Mouse (Mus musculus) CH12F3 (cell line): ENCODE results near the gene Pamr1.

Experiments
- in situ Hi-C: fragments of 300-500 bp; cut with MboI; formaldehyde crosslinking; loops from 2 replicates; pipeline ENCODE4 v1.14.3; 2020; ENCODE audit warnings: low sequenced_read_pairs

Gene Pamr1

DNA sequence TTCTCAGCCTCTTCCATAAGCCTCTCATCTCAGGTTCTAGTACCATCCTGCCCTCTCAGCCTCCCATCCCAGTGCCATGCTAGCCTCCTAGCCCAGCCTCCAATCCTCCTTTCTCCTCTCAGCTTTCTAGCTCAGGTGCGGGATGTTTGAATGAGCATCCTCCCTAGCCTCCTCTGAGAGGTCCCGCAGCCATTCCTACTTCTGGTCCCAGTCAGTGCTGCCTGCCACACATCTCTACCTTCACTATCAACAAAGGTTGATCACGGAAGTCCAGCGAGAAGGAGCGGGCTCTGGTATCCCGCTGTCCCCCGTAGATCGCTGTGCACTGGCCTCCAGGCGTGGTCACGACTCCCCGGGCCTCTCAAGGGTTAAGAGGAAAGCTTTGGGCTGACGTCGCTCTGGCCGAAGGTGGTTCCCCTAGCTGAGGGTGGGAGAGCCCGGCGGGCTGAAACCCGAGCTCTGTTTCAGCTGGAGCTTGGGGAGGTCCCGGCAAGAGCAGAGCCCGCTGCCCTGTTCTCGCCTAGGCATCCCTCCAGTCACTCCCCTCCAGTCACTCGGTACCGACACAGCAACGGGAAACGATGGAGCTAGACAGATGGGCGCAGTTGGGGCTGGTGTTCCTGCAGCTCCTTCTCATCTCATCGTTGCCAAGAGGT is at the start of gene Pamr1:
Gene Pamr1 (plus strand): TSS at position 402 of the 656 bp plus-strand sequence.
- in situ Hi-C loops = no loop called here

DNA sequence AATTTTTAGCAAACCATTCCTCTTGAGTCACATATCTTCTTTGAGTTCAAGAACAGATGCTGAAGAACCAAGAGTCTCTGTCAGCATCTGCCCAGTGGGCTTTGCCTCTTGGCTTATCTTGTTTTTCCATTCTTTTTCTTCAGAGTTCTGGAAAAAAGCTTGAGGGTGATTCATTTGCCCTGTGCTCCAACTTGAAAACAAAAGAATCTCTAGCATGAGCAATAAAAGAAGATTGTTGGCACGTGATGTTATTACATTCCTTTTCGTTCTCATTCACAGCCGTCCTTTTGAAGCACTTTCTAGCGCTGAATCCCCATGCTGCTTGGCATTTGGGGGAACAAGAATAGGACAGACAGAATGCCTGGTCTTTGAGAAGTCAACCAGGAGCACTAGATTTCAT is 42.2 kb upstream of the Pamr1 start:
- in situ Hi-C loops = no loop called here

DNA sequence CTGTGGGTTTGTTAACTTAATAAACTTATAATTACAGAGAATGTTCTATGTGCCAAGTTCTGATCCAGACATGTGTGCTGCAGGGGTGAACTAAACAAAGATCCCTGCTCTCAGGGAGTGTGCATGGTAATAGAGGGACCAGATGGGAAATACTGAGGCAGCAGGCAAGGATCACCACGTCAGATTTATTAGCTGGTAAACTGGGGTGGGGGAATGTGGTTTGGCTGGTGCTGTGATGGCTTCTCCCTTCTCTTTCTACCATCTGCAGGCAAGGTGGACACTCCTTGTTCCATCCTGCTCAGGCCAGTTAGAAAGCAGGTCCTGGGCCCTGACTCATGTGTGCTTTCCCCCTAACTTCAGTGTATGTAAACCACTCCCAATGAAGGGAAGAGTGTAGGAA is 41.7 kb upstream of the Pamr1 start:
- in situ Hi-C loops = no loop called here

DNA sequence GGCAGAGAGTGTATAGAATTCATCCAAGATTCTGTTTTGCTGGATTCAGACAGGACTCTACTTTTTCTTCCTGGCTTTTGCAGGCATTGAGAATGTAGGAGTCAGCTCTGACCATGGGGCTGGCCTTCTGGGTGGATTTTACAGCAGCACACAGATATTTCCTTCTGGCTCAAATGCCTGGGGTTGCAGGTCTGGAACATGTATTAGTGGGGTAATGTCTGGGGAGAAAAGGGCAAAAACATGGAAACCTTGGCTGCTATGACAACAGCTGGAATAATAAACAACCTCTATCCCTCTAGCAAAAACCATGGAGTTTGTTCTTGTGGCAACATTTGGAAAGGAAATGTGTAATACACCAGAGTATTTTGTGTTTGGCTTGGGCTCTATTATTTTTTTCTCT is 29.9 kb upstream of the Pamr1 start:
- in situ Hi-C loops = no loop called here

DNA sequence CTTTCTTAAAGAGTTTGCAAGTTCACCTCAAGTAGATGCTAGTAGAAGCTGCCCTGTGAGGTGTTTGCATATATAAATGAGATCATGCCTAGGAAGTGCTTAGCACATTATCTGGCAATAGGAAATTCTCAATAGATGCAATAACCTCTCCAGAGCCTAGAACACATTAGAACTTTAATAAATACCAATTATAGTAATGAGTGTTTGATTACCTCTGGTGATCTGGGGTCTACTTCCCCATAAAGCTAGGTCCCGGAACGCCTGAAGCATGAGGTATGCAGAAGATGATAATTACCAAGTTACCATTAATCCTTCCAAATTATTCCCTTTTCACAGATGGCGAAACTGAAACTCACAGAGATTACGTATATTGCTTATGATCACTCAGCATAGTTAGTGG is 22.2 kb upstream of the Pamr1 start:
- in situ Hi-C loops = no loop called here

GRCm38 (mm10) chr2:102533437-102533836 is 16.4 kb upstream of the Pamr1 start:
- in situ Hi-C loops = no loop called here

- in situ Hi-C loops = no loop called here
These were observed 13.0 kb upstream of the Pamr1 start for GRCm38 (mm10) chr2:102536766-102537165.

DNA sequence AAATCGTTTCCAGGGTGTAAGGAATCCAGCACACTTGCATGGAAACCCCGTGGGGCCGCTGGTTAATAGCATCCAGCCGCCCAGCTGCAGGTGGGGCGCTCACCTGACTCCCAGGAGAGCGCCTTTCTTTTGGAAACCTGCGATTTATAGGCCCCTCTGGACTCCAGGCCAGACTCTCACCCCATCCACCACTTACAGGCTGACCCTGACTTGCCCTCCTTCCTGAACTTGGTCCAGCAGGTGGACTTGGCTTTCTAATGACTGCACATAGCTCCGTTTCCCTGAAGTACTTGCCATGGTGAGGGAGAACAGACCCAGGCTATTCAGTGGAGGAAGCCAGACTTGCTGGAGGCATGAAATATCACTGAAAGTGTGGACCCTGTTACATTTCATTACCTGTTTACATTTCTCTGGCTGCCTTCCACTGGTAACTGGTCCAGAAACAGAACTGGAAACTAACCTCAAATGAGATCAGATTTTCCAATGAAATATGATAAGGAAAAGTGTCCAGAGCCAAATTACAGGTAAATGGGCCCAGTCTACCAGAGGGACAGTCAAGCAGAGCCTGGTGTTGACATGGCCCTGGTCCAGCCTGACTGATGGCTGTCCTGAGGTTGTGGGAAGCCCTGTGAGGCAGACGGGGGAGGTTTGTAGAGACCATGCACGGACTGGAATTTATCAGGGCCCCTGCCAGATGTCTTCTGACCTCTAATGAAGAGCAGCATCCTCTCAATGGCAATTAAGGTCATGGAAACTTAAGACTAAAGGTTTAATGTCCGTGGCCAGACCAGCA is 9.2 kb upstream of the Pamr1 start:
- in situ Hi-C loops = no loop called here

DNA sequence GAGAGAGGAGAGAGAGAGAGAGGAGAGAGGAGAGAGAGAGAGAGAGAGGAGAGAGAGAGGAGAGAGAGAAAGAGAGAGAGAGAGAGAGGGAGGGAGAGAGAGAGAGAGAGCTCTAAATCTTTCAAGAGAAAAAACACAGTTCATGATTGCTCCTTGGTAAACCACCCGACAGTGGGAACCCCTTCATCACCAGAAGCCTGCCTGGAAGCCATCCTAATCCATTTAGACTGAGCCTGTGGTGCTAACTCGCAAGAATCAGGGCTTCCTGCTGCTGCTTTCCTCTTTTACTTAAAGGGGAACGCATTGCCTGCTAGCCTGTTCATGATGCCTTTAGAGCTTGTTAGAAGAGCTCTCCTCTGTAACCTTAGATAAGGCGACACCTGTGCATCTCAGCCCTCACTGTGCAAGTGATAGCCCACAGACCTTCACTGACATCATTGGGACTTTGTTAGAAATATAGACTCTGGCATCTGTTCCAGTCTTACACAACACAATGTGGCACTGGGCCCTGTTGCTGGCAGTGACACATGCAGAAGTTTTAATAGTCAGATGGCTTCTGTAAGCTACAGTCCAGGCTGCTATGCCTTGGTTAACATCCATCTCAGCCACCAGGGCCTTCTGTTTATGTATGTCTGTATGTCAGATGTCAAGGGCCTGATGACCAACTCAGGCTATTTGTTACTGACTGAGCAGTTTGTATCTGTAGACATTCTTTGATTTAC is 8.2 kb upstream of the Pamr1 start:
- in situ Hi-C loops = no loop called here

GRCm38 (mm10) chr2:102543961-102544719 is 5.7 kb upstream of the Pamr1 start:
- in situ Hi-C loops = no loop called here

DNA sequence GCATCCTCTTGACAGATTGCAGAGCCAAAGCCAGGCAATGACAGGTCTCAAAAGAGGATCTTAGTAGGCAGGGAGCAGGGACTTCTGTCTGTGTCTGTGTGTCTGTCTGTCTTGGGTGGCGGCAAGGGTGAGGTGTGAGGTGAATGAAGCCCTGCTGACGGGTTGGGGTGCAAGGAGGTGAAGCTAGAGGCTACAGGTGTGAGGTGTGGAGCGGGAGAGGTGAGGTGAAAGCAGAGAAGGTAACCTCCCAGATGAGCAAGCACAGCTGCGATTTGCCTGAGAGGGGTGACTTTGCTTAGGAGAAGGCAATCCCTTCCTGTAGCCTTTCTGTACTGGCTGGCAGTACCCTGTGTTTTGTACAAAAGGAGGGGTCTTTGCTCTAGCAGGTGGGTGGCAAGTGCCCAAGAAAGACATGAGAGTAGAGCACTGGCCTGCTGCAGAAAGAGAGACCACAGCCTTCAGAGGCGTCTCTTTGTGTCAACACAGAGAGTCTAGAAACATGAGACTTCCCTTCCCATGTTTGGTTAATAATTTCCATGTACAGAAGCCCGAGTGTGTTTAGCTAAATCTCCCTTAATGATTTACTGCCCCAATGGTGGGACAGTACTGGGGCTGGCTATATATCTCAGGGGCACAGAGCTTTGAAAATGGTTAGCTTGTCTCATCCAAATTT is 1.2 kb downstream of the Pamr1 start:
- in situ Hi-C loops = no loop called here

DNA sequence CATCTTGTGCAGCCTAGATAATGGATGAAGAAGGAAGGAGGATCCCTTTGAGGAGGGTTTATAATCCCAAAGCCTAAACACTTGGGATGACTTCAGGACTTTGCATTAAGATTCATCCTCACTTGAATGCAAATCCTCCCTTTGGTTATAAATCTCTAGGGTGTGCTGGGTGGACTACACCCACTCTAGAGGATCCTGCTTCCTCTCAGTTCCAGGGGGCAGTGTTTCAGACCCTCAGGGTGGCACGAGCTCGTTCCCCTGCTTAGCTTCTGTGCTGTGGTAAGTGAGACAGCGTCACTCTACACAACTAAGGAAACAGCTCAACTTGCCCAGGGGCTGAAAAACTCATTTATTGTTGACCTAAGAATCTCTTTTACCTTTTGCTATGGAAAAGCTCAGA is 1.8 kb downstream of the Pamr1 start:
- in situ Hi-C loops = no loop called here

DNA sequence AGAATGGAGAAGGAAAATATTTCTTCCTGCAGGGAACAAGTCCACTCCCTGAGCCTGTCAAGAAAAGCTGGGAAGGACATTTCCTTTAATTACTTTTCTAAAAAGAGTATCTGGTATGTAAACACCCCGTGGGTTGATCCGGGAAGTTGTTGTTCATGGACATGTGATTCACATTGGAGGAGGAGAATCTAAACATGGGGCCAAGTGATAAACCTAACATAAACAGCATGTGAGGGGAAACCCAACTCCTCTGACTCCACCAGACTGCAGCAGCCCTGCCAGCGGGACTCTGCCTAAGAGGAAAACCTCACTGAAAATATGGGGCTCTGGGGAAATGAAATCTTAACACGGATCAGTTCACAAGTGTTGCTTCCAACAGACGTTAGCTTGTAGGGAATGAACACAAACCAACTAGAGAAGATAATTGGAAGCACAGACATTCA is 2.3 kb downstream of the Pamr1 start:
- in situ Hi-C loops = no loop called here

- in situ Hi-C loops = no loop called here
These were observed 7.3 kb downstream of the Pamr1 start for GRCm38 (mm10) chr2:102557085-102557484.

DNA sequence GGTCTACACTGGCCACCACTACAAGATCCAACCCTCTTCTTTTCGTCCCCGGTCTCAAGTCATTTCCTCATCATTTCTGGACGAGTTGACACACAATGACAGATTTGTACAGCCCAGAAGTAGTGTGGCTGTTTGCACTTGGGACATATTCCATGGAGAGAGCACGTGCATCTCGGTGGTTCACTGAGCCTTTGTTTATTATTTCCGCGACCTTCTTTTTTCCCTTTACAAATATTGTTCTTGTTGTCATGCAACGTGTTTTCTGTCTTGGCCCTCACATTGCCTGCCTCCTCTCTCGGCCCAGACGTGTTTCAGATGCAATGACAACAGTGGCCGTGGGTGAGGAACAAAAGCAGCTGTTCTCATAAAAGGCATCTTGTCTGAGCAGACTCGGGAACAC is 9.2 kb downstream of the Pamr1 start:
- in situ Hi-C loops = no loop called here

GRCm38 (mm10) chr2:102563848-102564247 is 14.0 kb downstream of the Pamr1 start:
- in situ Hi-C loops = no loop called here

DNA sequence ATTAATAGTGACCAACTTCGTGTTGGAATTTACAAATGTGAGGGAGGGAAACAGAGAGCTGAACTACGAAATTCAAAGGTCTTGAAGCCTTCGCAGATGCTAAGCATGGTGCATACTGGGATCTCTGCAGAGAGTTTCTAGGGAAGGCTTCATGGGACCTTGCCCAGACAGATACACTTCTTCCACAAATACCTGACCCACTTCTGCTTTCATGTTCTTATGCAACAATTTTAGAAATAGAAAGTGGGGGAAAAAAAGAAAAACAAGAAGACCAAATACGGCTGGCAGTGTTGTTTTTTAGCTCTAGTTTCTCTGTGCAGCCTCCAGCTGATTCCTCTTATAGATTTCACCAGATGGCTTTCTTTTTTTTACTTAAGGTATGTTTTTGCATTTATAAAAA is 29.4 kb downstream of the Pamr1 start:
- in situ Hi-C loops = no loop called here

GRCm38 (mm10) chr2:102589977-102590376 is 40.2 kb downstream of the Pamr1 start:
- in situ Hi-C loops = no loop called here

GRCm38 (mm10) chr2:102594535-102594934 is 44.7 kb downstream of the Pamr1 start:
- in situ Hi-C loops = no loop called here

GRCm38 (mm10) chr2:102595395-102596130 is 45.8 kb downstream of the Pamr1 start:
- in situ Hi-C loops = no loop called here
